Mouse (Mus musculus) WW6 (cell line): Measurements from ENCODE around the gene Bloc1s4.
A peak's percentile ranks its signal among the peaks of the same experiment; 100 is the strongest.
"Not testable (repeated sequence)": the region's sequence is repeated elsewhere in the genome, so short reads cannot be mapped to it uniquely, and the experiment has no call there.

Experiments used
- DNase-seq: peaks from one replicate; pipeline ENCODE4 v3.0.0-alpha.2; 2013; ENCODE audit warnings: low read depth, low spot score

Gene Bloc1s4

DNA sequence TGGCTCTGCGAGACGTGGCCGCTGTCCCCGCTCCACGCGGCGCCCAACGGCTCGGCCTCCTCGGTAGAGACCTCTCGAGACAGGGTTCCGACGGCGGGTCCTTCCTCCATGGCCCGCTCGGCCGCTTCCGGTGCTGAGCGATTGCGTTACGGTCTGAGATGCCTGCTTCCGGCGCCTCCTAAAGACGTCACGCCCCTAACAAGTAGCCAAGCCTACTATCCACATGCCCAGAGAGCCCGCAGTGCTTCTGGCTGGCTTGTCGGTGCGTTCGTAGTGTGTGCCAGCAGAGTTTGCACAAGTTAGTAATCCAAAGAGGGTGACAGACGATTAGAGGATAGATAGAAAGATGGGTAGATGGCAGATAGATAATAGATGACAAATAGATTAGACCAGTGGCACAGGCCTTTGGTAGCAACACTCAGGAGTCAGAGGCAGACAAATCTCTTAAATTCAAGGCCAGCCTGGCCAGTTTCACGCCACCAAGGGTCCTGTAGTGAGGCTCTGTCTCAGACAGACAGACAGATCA, at the start of gene Bloc1s4:
Bloc1s4 (minus strand) TSS at position 115 of the 526 bp plus-strand sequence.
- DNase-seq: peak; percentile 75

DNA sequence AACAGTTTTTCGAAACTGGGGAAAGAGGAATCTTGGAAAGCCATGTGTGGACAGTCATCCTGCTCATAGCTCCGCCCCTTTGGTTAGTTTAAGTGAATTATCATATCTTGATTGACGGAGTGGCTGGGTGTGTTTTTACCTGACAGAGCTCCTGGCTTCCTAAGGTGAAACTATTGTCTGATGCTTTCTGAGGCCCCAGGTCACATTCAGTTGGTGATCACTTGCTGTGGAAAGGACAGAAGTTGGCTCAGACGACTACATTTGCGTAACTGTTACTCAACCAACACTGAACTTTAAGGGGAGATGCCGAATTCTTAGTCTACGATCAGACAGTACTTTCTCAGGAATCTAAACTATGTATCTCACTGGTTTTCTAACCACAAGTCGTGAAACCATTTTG, 48.8 kb upstream of the Bloc1s4 start:
- DNase-seq: no peak

DNA sequence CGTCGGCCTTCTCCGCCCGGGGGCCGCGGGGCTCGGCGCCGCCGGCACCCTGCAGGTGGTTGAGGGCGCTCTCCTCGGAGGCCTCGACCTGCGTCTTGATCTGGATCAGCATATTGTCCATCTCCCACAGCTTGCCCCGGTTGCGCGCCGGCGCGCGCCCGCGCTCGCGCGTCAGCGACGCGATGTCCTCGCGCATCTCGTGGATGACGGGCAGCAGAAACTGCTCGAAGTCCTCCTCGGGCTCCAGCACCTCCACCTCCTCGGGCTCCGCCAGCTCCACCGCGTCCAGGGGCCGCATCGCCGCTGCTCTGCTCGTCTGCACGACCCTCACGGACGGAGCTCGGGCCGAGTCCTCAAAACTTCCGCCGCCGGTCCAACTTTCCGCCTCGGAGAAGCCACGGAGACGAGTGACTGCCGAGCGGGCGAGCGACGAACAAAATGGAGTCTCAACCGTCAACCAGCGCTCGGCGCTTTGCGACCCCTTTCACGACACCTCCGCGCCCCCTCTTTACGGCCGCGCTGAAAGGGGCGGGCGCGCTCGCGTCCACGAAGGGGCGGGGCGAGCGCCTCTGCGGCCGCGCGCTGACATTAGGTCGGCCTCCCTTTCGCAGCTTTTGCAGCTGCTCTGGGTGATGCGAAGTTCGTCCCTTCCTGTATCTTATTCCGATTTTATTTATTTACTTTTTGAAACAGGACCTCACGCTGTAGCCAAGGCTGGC, 48.0 kb upstream of the Bloc1s4 start, which contains the start of gene Mrfap1:
Mrfap1 (minus strand) TSS at position 477 of the 719 bp plus-strand sequence.
- DNase-seq: peak; percentile 85

DNA sequence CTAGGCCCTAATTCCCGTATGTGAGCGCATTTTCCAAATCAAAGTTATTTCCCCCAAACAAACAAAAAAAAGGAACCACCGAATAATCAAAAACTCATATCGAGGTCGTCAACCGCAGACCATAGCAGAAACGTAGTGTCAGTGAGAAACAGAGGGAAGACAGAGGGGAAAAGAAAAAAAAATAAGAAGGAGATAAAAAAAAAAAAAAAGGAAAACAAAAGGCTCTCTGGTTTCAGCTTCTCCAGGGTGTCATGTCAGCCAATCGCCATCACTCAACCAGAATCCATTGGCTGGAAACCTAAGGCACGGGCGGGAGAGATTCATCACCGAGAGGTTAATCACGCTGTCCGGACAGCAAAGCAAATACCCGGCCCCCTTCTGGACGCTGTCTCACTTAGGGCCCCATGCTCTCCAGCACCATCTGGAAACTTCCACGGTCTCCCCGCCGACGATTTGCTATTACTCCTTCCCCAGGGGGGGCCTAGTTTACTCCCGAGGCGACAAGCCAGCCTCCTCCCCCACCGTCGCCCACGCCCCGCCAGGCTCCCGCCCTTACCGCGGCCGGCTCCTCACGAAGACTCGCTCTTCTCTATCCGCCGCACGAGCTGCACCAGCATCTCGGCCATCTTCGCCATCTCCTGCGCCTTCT, 47.3 kb upstream of the Bloc1s4 start:
- DNase-seq: not testable (repeated sequence)

DNA sequence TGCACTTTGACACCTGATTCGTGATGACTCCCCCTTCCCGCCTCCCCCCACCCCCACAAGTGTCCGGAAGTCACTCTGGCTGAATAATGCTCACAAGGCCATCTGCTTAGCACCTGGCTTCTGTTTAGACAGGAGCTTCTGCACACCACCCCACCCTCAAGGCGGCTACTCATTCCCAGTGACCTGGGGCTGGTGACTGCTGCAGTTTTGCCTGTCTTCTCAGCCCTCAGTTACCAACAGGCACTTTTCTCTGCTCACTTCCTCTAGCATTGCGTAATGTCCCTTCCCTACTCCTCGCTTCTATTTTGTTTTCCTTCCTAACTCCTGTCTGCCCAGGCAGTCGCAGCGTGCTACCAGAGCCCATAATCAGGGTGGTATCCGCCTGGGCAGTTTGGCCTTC, 43.4 kb upstream of the Bloc1s4 start:
- no peak for DNase-seq

DNA sequence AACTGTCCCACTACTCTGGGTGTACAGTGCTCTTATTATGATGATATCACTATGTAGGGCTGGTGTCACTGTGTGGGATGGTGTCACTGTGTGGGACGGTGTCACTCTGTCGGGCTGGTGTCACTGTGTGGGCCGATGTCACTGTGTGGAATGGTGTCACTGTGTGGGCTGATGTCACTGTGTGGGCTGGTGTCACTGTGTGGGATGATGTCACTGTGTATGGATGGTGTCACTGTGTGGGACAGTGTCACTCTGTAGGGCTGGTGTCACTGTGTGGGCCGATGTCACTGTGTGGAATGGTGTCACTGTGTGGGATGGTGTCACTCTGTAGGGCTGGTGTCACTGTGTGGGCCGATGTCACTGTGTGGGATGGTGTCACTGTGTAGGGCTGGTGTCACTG, 37.6 kb upstream of the Bloc1s4 start:
- DNase-seq: no peak

DNA sequence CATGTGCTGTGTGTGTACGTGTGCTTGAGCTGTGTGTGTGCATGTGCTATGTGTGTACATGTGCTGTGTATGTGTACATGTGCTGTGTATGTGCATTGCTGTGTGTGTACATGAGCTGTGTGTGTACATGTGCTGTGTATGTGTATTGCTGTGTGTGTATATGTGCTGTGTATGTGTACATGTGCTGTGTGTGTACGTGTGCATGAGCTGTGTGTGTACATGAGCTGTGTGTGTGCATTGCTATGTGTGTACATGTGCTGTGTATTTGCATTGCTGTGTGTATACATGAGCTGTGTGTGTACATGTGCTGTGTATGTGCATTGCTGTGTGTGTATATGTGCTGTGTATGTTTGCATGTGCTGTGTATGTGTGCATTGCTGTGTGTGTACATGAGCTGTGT, 31.1 kb upstream of the Bloc1s4 start:
- no peak for DNase-seq

DNA sequence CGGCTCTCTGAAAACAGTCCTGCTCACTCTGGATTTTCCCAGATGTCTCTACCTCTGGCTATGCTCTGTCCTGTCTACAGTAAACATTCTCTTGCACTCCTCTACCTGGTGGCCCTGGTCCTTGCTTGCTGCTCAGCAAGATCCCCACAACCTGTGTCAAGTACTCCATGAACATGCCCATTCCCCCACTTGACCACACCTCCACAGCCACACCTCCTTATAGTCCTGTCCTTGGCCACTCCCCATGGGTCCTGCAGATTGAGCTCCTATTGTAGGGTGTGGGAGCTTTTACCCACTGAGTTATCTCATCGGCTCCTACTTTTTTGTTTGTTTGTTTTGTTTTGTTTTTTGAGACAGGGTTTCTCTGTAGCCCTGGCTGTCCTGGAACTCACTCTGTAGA, 30.5 kb upstream of the Bloc1s4 start:
- DNase-seq: no peak

DNA sequence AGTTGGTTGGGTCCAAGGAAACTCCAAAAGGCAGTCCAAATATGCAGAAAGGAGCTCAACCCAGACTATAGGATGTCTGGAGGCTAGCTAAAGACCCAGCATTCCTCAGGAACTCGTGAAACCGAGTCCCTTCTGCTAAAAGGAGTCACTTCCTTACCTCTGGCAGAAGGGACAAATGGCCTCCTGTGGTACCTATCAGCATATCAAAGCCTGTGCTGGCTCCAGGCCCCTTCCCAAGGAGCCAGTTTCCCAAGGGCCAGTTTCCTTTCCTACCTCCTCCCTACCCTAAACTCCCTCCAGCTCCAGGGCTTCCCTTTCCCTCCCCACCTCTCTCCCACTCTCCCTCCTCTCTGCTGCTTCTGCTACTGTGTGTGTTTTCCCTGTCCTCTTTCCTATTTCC, 28.7 kb upstream of the Bloc1s4 start:
- no peak for DNase-seq

DNA sequence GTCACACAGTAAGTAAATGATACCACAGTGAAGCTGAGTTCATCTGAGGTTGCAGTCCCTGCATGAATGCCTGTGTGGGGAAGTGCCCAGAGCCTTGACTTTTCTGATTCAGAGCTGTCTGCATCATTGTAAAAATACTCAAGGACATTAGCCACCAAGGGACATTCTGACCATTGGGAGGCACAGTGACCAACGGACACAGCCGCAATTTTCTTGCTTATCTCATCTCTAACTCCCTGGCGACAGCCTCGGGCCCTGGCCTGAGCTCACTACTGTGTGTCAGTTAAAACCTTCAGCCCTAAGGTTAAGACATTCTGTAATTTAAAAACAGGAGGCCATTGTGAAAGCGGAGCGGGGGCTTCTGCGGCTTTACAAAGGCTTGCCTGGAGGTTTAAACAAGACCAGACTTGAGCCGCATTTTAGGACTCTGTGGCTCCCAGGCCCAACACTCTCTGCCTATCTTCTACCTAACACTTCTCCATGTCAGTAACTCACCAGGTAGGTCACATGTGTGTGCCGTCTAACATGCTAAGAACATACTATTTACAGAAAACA, 27.6 kb upstream of the Bloc1s4 start:
- DNase-seq: no peak

DNA sequence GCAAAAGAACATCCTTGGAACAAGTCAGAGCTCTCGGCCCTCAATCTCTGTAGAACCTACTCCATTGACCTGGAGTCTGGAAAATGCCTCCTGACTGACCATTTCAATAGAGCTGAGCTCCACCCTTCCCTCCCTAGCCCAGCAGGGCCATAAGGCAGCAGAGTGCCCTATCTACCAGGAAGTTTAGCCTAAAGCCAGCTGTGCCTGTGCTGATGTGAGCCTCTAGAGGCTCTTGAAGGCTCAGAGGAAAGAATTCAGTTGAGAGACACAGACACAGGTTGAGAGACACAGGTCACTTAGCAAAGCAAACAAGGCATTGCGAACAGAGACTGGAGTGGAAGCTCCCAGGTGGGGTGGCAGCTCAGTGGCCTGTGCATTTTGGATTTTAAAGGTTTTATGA, 26.9 kb upstream of the Bloc1s4 start:
- no peak for DNase-seq

DNA sequence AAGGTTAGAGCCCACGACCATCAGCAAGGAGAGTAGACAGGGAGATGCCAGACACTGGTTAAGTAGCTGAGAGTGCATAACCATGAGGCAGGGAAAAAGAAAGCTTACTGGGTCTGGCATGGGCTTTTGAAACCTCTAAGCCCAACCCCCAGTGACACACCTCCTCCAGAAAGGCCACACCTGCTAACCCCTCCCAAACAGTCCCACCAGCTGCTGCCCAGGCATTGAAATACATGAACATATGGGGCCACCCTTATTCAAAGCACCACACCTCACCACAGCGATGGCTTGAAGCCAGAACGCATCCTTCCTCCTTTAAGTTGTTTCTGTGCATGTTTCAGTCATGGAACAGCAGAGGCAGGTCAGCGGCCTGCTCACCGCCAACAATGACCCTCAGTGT, 24.1 kb upstream of the Bloc1s4 start:
- DNase-seq: no peak

DNA sequence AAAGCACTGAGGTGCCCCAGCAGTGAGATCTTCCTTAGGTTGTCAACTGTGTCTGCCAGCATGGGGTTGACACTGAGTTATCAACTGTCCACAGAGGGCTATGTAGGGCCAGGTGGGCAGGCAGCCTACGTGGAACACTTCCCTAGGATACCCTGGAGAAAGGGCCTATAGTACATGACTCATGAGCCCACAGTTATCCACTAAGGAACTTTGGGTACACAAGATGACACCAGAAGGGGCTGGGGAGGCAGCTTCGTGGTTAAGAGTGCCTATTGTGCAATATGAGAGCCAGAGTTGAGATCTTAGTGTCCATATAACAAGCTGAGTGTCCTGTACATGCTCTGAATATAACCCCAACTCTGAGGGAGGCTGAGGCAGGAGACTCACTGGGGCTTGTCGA, 21.2 kb upstream of the Bloc1s4 start:
- DNase-seq: no peak

DNA sequence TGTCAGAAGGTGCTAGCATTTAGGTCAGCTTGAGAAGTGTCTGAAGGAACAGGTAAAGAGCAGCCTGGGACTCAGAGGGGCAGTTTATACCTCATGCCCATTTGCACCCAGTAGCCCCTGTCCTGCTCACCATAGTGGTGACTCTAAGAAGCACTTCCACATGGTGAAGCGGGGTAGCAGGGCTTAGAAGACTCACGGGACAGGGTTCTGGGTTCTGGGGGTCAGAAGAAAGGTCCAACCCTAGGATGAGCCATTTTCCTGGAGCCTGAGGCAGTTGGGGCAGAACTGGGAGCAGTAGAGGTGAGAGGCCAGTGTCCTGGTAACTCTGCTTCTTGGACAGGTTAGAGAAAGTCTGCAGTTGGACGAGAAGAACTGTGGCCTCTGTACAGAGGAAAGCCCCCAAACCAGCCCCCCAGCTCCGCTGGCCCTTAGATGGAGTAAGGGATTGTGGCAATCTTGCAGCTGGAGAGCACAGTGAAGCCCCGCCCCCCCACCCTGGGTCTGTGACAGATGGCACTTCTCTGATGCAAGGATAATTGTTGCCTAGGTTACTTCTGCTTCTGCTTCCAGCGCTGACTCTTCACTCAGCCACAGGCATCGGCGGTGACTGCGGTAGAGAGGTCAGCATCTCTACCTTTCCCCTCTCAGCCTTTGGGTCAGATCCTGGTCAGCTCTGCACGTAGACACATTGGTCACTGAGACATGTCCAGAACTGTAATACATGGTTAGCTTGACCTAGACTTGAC, 18.7 kb upstream of the Bloc1s4 start:
- no peak for DNase-seq

DNA sequence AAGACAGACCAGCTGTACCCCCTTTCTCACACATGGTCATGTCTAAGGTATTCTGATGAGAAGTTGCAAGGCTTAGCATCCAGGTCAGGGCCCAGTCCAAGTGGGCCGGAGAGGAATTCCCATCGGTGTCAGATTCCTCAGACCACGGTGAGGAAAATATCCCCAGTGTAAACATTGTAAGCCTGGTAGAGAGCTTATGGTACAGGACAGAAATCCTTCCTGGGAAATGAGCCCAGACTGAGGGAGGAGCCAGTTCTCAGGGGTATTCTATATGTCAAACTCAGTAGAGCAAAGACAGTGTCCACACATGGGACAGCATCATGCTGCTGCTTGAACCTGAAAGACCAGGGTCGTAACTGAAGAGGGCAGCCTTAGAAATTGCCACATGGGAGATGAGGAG, 11.4 kb upstream of the Bloc1s4 start:
- DNase-seq: no peak

DNA sequence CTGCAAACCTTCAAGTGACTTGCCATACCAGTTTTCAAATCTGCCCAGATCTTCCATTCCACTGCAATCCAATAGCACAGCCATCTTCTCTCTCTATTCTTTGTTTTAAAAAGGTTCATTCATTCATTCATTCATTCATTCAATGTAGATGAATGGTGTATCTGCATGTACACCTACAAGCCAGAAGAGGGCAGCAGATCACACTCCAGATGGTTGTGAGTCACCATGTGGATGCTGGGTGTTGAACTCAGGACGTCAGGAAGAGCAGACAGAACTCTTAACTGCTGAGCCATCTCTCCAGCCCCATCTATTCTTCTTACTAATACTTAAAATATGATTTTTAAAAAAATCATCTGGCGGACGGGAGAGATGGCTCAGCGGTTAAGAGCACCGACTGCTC, 8.6 kb upstream of the Bloc1s4 start:
- DNase-seq: no peak

DNA sequence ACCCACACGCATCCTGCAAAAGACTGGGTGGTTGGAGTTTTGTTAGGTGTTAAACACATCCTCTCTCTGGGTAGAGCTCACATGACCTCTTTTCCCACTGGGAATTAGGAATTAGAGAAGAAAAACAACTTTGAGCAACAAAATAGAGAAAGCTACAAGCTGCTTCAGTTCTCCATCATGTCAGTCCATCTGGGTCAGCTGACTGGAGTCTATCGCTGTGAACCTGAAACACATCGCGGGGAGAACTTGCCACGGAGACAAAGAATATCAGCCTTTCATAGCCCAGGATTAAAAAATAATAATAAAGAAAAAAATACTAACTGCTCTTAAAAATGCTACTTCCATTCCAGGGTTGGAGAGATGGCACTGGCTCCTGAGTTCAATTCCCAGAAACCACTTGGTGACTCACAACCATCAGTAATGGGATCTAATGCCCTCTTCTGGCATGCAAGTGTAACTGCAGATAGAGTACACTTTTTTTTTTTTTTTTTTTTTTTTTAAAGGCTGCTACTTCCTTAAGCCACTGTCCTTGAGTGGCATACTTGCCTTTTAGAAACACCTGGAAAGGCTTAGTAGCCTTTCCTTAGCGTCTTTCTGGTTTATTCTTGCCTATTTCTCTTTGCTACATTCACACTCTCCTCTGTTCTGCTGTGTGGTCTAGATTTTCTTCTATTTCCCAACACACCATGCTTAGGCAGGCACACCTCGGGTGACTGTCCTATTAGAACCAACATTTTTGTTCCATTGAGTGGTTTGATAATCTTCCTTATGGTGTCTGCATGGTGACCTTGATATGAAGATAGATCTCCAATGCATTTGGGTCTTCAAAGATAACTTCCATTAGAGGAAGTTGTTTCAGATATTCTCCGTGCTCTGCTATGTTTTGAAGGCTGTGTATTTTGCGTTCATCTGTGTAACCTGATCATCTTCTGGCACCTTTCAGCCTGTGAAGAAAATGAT, 1.9 kb upstream of the Bloc1s4 start:
- DNase-seq: no peak

DNA sequence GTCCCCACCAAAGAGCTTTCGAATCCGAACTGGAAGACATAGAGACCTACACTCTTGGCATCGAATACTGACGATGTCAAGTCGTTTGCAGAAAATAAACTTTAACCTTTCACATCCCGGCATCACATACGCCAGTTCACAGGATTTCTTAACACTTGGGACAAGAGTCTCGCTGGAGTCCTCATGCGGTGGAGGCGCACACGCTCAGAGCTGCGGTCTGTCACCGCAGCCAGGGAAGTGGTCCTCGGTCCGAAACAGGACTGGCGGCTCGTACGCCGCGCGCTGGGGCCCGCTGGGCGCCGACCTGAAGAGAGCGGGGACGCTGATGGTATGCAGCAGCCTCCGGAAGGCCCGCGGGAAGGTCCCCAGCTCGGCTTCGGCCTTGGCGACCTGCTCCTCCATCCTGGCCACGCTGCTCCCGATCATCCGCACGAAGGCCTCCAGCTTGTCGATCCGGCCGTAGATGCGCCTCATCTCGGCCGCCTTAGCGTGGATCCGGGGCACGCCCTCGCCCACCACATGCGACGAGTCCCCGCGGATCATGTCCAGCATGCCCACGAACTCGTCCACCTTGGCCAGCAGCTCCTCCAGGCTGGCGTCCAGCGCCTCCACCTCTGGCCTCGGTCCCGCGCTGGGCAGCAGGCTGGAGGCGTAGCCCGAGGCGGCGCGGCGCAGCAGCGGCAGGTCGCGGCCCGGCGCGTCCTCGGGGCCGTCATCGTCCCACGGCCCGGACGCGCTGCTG, 485 bp downstream of the Bloc1s4 start:
- no peak for DNase-seq

DNA sequence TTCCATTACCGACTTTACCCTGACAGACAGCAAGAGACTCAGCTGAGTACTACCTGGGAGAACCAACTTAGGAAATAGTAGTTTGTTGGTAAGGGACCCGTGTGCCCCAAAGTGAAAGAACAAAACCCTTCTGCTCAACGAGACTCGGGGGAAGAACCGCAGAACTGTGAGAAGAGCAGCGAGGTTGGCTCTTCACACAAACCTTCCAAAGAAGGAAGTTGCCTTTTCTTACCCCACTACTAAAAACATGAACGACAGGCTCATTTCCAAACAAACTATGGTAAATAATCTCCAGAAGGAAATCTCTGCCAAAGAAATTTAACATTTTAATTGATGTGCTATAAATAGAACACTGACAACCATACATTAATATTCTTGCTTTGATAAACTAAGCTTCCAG, 1.4 kb downstream of the Bloc1s4 start:
- no peak for DNase-seq

DNA sequence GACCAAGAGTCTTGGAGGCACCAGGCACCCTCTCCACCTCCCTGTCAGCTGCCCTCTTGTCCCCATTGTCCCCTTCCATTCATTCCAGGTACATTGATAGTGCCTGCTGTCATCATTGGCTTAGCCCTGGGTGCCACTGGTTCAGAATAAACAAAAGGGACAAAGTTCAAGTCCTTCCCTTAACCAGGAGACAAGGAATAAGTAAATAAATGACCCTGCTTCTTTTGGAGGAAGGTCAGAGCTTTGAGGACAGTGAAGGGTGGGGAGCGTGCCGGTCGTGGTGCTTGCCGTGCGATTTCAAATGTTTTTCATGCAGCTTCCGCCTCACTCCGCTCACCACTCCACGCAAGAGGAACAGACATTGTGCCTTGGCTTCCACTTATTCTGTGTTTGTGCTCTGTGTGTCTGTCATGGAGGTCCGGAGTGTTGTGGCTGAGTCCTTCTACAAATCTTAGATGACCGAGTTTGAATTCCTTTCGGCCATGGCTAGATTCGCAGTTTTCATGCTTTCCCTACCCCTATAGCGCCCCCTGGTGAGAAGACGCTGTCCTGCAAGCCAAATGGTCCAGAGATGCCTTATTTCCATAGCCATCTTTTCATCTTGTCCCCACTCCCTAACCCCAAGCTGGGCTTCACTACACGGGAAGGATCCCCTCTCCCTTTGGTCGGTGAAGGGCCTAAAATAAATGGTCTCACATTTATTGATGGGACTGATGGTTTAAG, 6.2 kb downstream of the Bloc1s4 start:
- no peak for DNase-seq
